Mouse (Mus musculus): ENCODE measurements at regions not wholly inside any gene's neighbourhood (a gene's known extent, or its start where the extent isn't known, plus 50 kb on each side); places are given as distances from the start of the nearest gene placed in this dataset.

DNA sequence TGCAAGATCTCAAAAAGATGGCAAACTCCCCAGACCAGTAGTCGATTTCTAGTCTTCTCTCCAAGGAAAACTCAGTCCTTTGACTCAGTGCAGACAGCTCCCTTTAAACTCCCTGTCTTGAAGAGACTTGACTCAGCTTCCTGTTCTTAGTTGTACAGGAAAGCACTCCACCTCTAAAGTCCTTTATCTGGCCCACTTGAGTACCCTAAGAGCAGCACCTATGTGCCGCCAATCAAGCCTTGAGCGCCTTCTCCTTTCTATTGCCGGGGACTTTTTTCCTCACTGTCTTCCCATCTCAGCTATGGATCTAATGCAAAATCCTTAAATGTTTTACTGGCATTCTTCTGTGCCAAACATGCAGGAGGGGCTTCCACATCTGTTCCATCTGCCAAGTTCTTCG, 105.3 kb upstream of the Fam78b start:
- TF ChIP-seq CTCF (IDR thresholded peaks at IDR 0.05; ENCODE audit: control insufficient read depth, insufficient read depth, low read length): no peak
- no peak for TF ChIP-seq POLR2A (IDR thresholded peaks at IDR 0.05; ENCODE audit: borderline replicate concordance, control insufficient read depth, low read depth, low read length)
